In the genomic region with DNA sequence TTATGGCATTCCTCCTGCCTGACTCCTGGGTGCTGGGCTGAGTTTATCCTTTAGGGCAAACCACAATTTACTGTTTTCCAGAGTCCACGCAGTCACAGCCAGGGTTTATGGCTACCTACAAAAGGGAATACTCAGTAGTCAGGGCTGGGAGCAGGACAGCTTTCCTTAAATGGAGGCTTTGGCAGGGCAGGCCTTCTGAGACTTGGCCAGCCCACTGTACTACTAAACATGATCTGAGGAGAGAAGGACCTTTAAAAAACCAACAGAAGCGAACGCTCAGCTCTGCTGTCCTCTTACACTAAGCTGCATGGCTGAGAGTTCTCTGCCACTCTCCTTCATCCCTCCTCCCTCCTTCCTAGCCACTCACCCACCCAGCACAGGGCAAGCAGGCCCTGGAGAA, we compare ENCODE assay signal across 15 mouse cellular contexts. TPM values are rescaled to one million over a fixed set of nuclear protein-coding genes. Genes with fewer than 3 reads are reported as not detected.
DNase-seq lines count a peak whose midpoint lies in the region; ATAC-seq and TF ChIP-seq lines count a peak whose summit lies in the region.
"Had no signal": no experiment of that assay in that cellular context is flagged by ENCODE, and none has a peak within 500 bp of the region (broad histone marks: within the 10 kb centered on the region; RNA-seq: fewer than 3 reads in every experiment).

No protein-coding gene starts in this region.

- no peak overlapping the region for H3K4me2 ChIP-seq in embryonic facial prominence, embryonic 14.5 days (ENCODE audit: low read depth, low read length)
- no peak overlapping the region for H3K4me2 ChIP-seq in heart, postnatal 0 days (ENCODE audit: low read depth, low read length)
- no peak overlapping the region for H3K4me2 ChIP-seq in intestine, postnatal 0 days (replicated peaks; ENCODE audit: low read depth)
- H3K4me2 ChIP-seq: limb, embryonic 13.5 days; lung, embryonic 14.5 days; midbrain, embryonic 13.5 days; neural tube, embryonic 15.5 days had no signal

- H3K36me3 ChIP-seq in kidney, adult 2 months (ENCODE audit: control insufficient read depth, insufficient read depth, low read length), result peaks cover 12% of the 10 kb centered on the region
- peaks cover 22% of the 10 kb centered on the region for H3K36me3 ChIP-seq in embryonic facial prominence, embryonic 14.5 days (ENCODE audit: control insufficient read depth, insufficient read depth, low read length)
- peaks cover 17% of the 10 kb centered on the region; the same call in 1 of the 2 replicates for H3K36me3 ChIP-seq in heart, postnatal 0 days (replicated peaks; ENCODE audit: control insufficient read depth, insufficient read depth, low read length)
- peaks cover 14% of the 10 kb centered on the region for H3K36me3 ChIP-seq in intestine, postnatal 0 days (ENCODE audit: control insufficient read depth, insufficient read depth)

- H3K9ac ChIP-seq in embryonic facial prominence, embryonic 14.5 days (ENCODE audit: low read depth, low read length), result 0 out of 2 replicates have a peak overlapping the region, but pooled peaks have one; percentile 14
- peak overlapping the region; percentile 22; the same call in 1 of the 2 replicates for H3K9ac ChIP-seq in heart, postnatal 0 days (replicated peaks; ENCODE audit: low read depth, low read length)
- no peak overlapping the region for H3K9ac ChIP-seq in intestine, postnatal 0 days (ENCODE audit: low read depth, low read length)
- H3K9ac ChIP-seq: limb, embryonic 13.5 days; lung, embryonic 14.5 days; midbrain, embryonic 13.5 days; neural tube, embryonic 15.5 days had no signal

- TF ChIP-seq EP300 in heart, postnatal 0 days (IDR thresholded peaks at IDR 0.05; ENCODE audit: low read depth), result no peak

- H3K27me3 ChIP-seq in kidney, adult 2 months (replicated peaks; ENCODE audit: control insufficient read depth, insufficient read depth, low read length), result no peaks in the 10 kb centered on the region
- H3K27me3 ChIP-seq in embryonic facial prominence, embryonic 14.5 days (replicated peaks; ENCODE audit: control insufficient read depth, insufficient read depth, low read length), result no peaks in the 10 kb centered on the region
- H3K27me3 ChIP-seq in heart, postnatal 0 days (ENCODE audit: control insufficient read depth, insufficient read depth, low read length), result no peaks in the 10 kb centered on the region
- H3K27me3 ChIP-seq in intestine, postnatal 0 days (replicated peaks; ENCODE audit: control insufficient read depth, insufficient read depth, low read length), result no peaks in the 10 kb centered on the region
- H3K27me3 ChIP-seq: CH12.LX; limb, embryonic 13.5 days; midbrain, embryonic 13.5 days; neural tube, embryonic 15.5 days had no signal

- WGBS in kidney, adult 2 months, result 40% methylated on average over 3 of the region's 3 CpGs
- WGBS in embryonic facial prominence, embryonic 14.5 days, result 40% methylated on average over 3 of the region's 3 CpGs
- 45% methylated on average over 3 of the region's 3 CpGs for WGBS in heart, postnatal 0 days
- 62% methylated on average over 3 of the region's 3 CpGs for WGBS in intestine, postnatal 0 days

- TF ChIP-seq CTCF in kidney, adult 2 months (conservative IDR thresholded peaks at IDR 0.05; ENCODE audit: insufficient read depth, insufficient read length, low read depth, low read length), result no peak
- TF ChIP-seq CTCF in heart, postnatal 0 days (IDR thresholded peaks at IDR 0.05; ENCODE audit: low read depth), result no peak
- TF ChIP-seq CTCF in intestine, postnatal 0 days (IDR thresholded peaks at IDR 0.05; ENCODE audit: low read depth), result no peak

- H3K9me3 ChIP-seq in embryonic facial prominence, embryonic 14.5 days (ENCODE audit: control insufficient read depth, low read length), result no peaks in the 10 kb centered on the region
- no peaks in the 10 kb centered on the region for H3K9me3 ChIP-seq in heart, postnatal 0 days (replicated peaks; ENCODE audit: control insufficient read depth, low read length)
- no peaks in the 10 kb centered on the region for H3K9me3 ChIP-seq in intestine, postnatal 0 days (ENCODE audit: control insufficient read depth)
- H3K9me3 ChIP-seq: midbrain, embryonic 13.5 days; neural tube, embryonic 15.5 days had no signal

- H3K27ac ChIP-seq in kidney, adult 2 months (ENCODE audit: insufficient read depth, low read depth, low read length), result peak overlapping the region; percentile 85
- no peak overlapping the region for H3K27ac ChIP-seq in embryonic facial prominence, embryonic 14.5 days (replicated peaks; ENCODE audit: low read depth, low read length)
- H3K27ac ChIP-seq in heart, postnatal 0 days (ENCODE audit: low read depth), result peak overlapping the region; percentile 64
- no peak overlapping the region for H3K27ac ChIP-seq in intestine, postnatal 0 days (ENCODE audit: low read depth, low read length)
- H3K27ac ChIP-seq: limb, embryonic 13.5 days; midbrain, embryonic 13.5 days; neural tube, embryonic 15.5 days had no signal

- no peak for DNase-seq in kidney, adult 2 months
- DNase-seq in kidney, postnatal 10 days, result no peak
- peak; percentile 24 for DNase-seq in 3T3-L1 (ENCODE audit: low read depth, low spot score)
- DNase-seq in embryonic facial prominence, embryonic 14.5 days (ENCODE audit: low spot score), result no peak
- no peak for DNase-seq in heart, postnatal 0 days (ENCODE audit: low spot score)
- DNase-seq in natural killer cell, adult 2 months (ENCODE audit: low spot score in 2 of 2), result no peak
- DNase-seq: adrenal gland, postnatal 10 days; layer of hippocampus, adult 9-11 months; lung, embryonic 14.5 days; right cerebral cortex, postnatal 25 days had no signal

- no peak for TF ChIP-seq POLR2A in kidney, adult 2 months (IDR thresholded peaks at IDR 0.05; ENCODE audit: low read depth, low read length)

- ATAC-seq in embryonic facial prominence, embryonic 14.5 days (ENCODE audit: low read depth), result no peak
- ATAC-seq in heart, postnatal 0 days (ENCODE audit: insufficient read depth, low read depth), result no peak
- ATAC-seq in intestine, postnatal 0 days, result no peak
- ATAC-seq: midbrain, embryonic 13.5 days had no signal

- no peak overlapping the region for H3K4me3 ChIP-seq in kidney, adult 2 months (ENCODE audit: insufficient read depth, low read depth, low read length)
- no peak overlapping the region for H3K4me3 ChIP-seq in embryonic facial prominence, embryonic 14.5 days (ENCODE audit: low read depth, low read length)
- no peak overlapping the region for H3K4me3 ChIP-seq in heart, postnatal 0 days (ENCODE audit: low read depth, low read length)
- H3K4me3 ChIP-seq in intestine, postnatal 0 days (ENCODE audit: low read depth, low read length), result no peak overlapping the region
- H3K4me3 ChIP-seq: limb, embryonic 13.5 days; midbrain, embryonic 13.5 days; neural tube, embryonic 15.5 days had no signal

- peaks cover 18% of the 10 kb centered on the region; the same call in 1 of the 2 replicates for H3K4me1 ChIP-seq in kidney, adult 2 months (ENCODE audit: control insufficient read depth, insufficient read depth, low read length)
- H3K4me1 ChIP-seq in embryonic facial prominence, embryonic 14.5 days (ENCODE audit: control insufficient read depth, insufficient read depth, low read length), result peaks cover 12% of the 10 kb centered on the region
- H3K4me1 ChIP-seq in heart, postnatal 0 days (ENCODE audit: control insufficient read depth, insufficient read depth), result peaks cover 19% of the 10 kb centered on the region
- no peaks in the 10 kb centered on the region for H3K4me1 ChIP-seq in intestine, postnatal 0 days (replicated peaks; ENCODE audit: control insufficient read depth, insufficient read depth, low read length)

RNA-seq across cellular contexts. Expression of gene Sestd1, which starts 34.6 kb away (rescaled TPM):
- 35.6 and 38.4 TPM in 2 replicates for polyA plus RNA-seq in kidney, adult 2 months (2012; rRNA removed)
- 19.6 and 20.4 TPM in 2 replicates for polyA plus RNA-seq in embryonic facial prominence, embryonic 14.5 days (2014; fragmentation: Nextera tagmentation; extraction: Ambion mirVana)
- total RNA-seq in heart, postnatal 0 days (2014; rRNA removed; ENCODE audit: low replicate concordance), result 9.2 and 9.8 TPM in 2 replicates
- polyA plus RNA-seq in heart, postnatal 0 days (2015; fragmentation: Nextera tagmentation; extraction: Ambion mirVana), result 8.6 and 9.7 TPM in 2 replicates
- polyA plus RNA-seq in intestine, postnatal 0 days (2015; fragmentation: Nextera tagmentation; extraction: Ambion mirVana), result 10.8 and 11.2 TPM in 2 replicates
- total RNA-seq: CH12.LX had no signal

Comparison
In these comparisons a context has a peak if more than half of its experiments do, and no peak if none do; other contexts are left out.
1. H3K27ac ChIP-seq: peak in kidney, adult 2 months (single experiment) and heart, postnatal 0 days (single experiment); none in embryonic facial prominence, embryonic 14.5 days (single experiment) and intestine, postnatal 0 days (single experiment).